Comparison of ENCODE assay signal across 8 mouse cellular contexts in genomic region chr2:178264389-178264788, GRCm38 (mm10).
DNase-seq lines count a peak whose midpoint lies in the region; ATAC-seq and TF ChIP-seq lines count a peak whose summit lies in the region.

No protein-coding gene starts in this region.

- intact Hi-C loops in heart, postnatal 36 days (cut with DNase I): loop anchor here (1.0 to 2.0 kb wide), 2 partner anchors 127 to 162 kb away; no protein-coding TSS in a partner anchor

- ATAC-seq in liver, embryonic 14.5 days (ENCODE audit: insufficient read depth): no peak
- ATAC-seq in neural tube, embryonic 14.5 days (ENCODE audit: low read depth): peak; percentile 88

- no peaks in the 10 kb centered on the region for H3K4me1 ChIP-seq in liver, embryonic 14.5 days (replicated peaks; ENCODE audit: control insufficient read depth in 2 of 2, insufficient read depth in 2 of 2, low read length in 1 of 2)
- H3K4me1 ChIP-seq in neural tube, embryonic 14.5 days (ENCODE audit: control insufficient read depth, insufficient read depth, low read length): no peaks in the 10 kb centered on the region; the same call in 1 of the 2 replicates

- no peaks in the 10 kb centered on the region for H3K36me3 ChIP-seq in liver, embryonic 14.5 days (replicated peaks; ENCODE audit: control insufficient read depth, insufficient read depth, low read depth)
- peaks cover 6% of the 10 kb centered on the region; the same call in 1 of the 2 replicates for H3K36me3 ChIP-seq in neural tube, embryonic 14.5 days (ENCODE audit: control insufficient read depth, insufficient read depth, low read length)

- WGBS in large intestine, adult 2 months: 3% methylated on average over 8 of the region's 8 CpGs
- WGBS in liver, embryonic 14.5 days (ENCODE audit: insufficient replicate concordance): 3% methylated on average over 8 of the region's 8 CpGs
- whole genome bisulfite sequencing in neural tube, embryonic 14.5 days: 5% methylated on average over 8 of the region's 8 CpGs

- H3K27ac ChIP-seq in liver, embryonic 14.5 days: no peak overlapping the region
- H3K27ac ChIP-seq in neural tube, embryonic 14.5 days (ENCODE audit: low read depth, low read length): no peak overlapping the region

- DNase-seq in MN1 (ENCODE audit: low spot score): peak; percentile 68
- peak; percentile 95 to 97 for DNase-seq in cerebellum, adult 18-20 months
- peak; percentile 76 for DNase-seq in forelimb bud, embryonic 11.5 days (ENCODE audit: low read depth, low spot score)
- DNase-seq in heart, postnatal 36 days: peak; percentile 70 to 78
- DNase-seq in large intestine, adult 2 months (ENCODE audit: low read depth, low spot score): peak; percentile 11
- DNase-seq in liver, embryonic 14.5 days (ENCODE audit: low read depth in 3 of 3, low spot score in 3 of 3): peak in 1 of 3 experiments; percentile 6
- peak; percentile 29 to 37 for DNase-seq in thymus, postnatal 36 days

- no peak overlapping the region for H3K4me2 ChIP-seq in liver, embryonic 14.5 days (ENCODE audit: low read depth)
- no peak overlapping the region for H3K4me2 ChIP-seq in neural tube, embryonic 14.5 days (ENCODE audit: low read depth, low read length)

- no peaks in the 10 kb centered on the region for H3K9me3 ChIP-seq in liver, embryonic 14.5 days (ENCODE audit: control insufficient read depth, low read length)
- no peaks in the 10 kb centered on the region for H3K9me3 ChIP-seq in neural tube, embryonic 14.5 days (ENCODE audit: control insufficient read depth, low read length)

- H3K9ac ChIP-seq in liver, embryonic 14.5 days (replicated peaks): no peak overlapping the region
- no peak overlapping the region for H3K9ac ChIP-seq in neural tube, embryonic 14.5 days (replicated peaks; ENCODE audit: low read depth, low read length)

- TF ChIP-seq EP300 in liver, embryonic 14.5 days (IDR thresholded peaks at IDR 0.05; ENCODE audit: low read depth): no peak

- TF ChIP-seq CTCF in liver, embryonic 14.5 days (IDR thresholded peaks at IDR 0.05; ENCODE audit: low read depth): peak; percentile 87

- H3K27me3 ChIP-seq in liver, embryonic 14.5 days (ENCODE audit: control insufficient read depth, insufficient read depth, low read length): no peaks in the 10 kb centered on the region
- H3K27me3 ChIP-seq in neural tube, embryonic 14.5 days (ENCODE audit: control insufficient read depth, insufficient read depth, low read length): no peaks in the 10 kb centered on the region

- no peak overlapping the region for H3K4me3 ChIP-seq in liver, embryonic 14.5 days (ENCODE audit: insufficient read depth in 1 of 2, low read depth in 2 of 2, low read length in 2 of 2)
- no peak overlapping the region for H3K4me3 ChIP-seq in neural tube, embryonic 14.5 days (ENCODE audit: low read depth, low read length)
